Mouse (Mus musculus) neutrophil, adult 5-6 weeks (primary cell): ENCODE measurements around the gene Lrrc7. TPM values are rescaled to one million over a fixed set of nuclear protein-coding genes. Genes with fewer than 3 reads are reported as not detected.
"Not testable (repeated sequence)": the region's sequence is repeated elsewhere in the genome, so short reads cannot be mapped to it uniquely, and the experiment has no call there.

ENCODE experiments used
- ATAC-seq: fragments of 151-379, 151-347 bp; 2 replicates; pipeline ENCODE4 v1.8.0; 2017; ENCODE audit warnings: mild to moderate bottlenecking, moderate TSS enrichment; ENCODE audit not compliant: insufficient number of reproducible peaks, poor library complexity, low FRiP score, severe bottlenecking; ENCODE audit errors: extremely low read depth
- total RNA-seq: library from RNA; stranded (forward); fragments of 200-1000 nt; gene quantifications from 2 replicates; pipeline ENCODE4 v1.2.3, GENCODE M21; 2017

Gene Lrrc7
- total RNA-seq, 1 experiment from 2014 or later = 0.23 TPM

DNA sequence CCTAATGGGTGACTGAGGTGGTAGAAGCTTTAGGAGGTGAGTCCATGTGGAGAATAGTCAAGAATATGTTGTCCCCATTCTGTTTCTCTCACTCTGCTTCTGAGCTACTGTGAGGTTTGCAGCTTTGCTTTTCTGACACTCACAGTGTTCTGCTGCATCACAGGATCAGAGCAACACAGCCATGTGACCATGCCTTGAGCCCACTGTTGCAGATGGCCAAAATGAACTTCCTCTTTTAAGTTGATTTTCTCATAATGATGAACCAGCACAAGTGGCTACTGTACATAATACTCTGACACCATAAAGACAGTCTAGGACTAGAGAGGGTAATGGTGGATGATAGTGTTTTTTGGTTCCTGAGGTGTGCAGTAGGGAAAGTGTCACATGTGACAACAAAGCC is 366.6 kb downstream of the Lrrc7 start:
- no peak for ATAC-seq

DNA sequence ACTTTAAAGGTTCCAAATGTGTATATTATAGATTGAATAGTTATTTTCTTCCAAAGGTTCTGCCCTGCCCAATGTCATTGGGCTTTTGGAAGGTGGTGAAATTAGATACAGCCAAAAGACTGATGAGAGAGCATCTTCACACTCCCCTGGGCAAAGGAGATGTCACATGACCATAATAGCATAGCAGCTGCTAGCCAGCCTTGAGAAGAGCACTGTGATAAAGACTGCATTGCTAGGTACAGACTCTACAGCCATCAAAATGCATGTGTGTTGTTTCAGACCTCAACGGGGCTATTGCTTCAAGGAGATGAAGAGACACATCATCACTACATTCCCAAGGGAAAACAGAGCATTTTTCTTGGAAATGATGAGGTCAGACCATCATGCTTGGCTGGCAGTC is 368.8 kb downstream of the Lrrc7 start:
- ATAC-seq = no peak

DNA sequence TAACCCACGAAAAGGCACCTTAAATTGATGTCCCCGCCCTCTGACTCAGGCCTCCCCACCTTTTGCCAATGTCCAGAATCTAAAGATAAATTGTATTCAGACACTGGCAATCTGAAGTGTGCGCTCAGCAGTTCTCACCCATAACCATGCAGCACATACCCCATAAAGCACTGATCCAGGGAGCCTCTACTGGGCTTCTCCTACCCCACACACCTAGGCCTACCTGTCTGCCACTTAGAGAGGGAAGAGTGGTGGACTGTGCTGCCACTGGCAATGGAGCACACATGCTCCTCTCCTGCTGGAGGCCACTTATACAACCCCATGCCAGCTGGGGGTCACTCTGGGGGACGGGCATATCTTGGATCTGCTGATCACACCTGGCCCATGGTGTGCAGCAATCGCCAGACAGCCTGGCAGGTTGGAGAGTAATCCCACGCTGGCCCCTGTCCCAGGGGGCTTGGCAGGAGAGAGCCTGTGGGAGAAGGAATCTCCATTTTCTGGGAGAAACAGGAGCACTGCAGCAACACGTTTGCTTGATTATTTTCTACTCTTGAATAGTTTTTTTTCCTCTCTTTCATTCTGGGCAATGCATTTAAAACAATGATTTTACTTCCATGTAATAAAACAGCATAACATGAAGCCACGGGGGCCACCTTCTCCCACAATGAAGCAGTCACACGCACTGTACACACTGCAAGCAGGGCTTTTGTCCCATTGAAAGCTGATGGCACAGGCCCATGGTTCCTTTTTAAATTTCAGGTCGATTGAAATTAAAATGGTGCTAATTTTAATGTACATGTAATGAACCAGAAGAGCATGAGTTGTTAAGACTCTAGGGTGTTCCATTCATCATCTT is 386.9 kb downstream of the Lrrc7 start:
- no peak for ATAC-seq

GRCm38 (mm10) chr3:158169180-158169579 is 392.8 kb downstream of the Lrrc7 start:
- no peak for ATAC-seq

- no peak for ATAC-seq
These were observed 393.6 kb downstream of the Lrrc7 start for GRCm38 (mm10) chr3:158168454-158168853.

DNA sequence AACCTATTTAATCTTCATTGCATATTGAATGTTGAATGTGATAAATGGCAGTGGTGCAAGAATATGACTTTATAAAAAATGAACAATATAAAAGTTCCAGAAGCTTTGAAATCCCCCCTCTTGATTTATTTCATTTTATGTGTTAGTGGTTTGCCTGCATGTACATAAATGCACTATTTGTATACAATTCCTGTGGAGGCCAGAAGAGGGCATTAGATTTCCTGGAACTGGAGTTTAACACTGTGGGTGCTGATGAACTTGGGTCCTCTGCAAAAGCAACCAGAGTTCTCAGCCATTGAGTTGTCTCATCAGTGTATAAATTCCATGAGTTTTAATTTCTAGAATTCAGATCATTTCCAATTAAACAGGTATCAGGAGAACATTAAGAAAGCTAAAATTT is 397.0 kb downstream of the Lrrc7 start:
- ATAC-seq = no peak

DNA sequence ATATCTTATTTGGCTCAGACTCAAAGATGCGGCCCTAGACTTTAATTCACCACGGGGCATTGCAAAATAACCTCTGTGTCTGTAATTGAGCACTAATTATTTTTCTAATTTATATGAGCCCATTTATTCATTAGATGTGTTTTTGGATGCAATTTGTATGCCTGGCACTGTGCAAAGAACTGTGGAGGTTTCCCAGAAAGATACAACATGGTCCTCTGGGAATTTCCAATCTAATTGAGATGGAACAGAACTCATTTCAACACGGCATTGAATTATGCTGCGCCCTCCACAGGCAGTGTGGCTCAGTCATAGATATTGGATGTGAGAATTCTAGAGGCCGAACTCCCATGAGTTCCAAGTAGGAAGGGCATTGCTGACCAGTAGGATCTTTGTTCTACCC is 397.6 kb downstream of the Lrrc7 start:
- ATAC-seq = no peak

GRCm38 (mm10) chr3:158163127-158163526 is 398.9 kb downstream of the Lrrc7 start:
- ATAC-seq = no peak

- ATAC-seq = no peak
These were observed 400.0 kb downstream of the Lrrc7 start for GRCm38 (mm10) chr3:158161924-158162490.

DNA sequence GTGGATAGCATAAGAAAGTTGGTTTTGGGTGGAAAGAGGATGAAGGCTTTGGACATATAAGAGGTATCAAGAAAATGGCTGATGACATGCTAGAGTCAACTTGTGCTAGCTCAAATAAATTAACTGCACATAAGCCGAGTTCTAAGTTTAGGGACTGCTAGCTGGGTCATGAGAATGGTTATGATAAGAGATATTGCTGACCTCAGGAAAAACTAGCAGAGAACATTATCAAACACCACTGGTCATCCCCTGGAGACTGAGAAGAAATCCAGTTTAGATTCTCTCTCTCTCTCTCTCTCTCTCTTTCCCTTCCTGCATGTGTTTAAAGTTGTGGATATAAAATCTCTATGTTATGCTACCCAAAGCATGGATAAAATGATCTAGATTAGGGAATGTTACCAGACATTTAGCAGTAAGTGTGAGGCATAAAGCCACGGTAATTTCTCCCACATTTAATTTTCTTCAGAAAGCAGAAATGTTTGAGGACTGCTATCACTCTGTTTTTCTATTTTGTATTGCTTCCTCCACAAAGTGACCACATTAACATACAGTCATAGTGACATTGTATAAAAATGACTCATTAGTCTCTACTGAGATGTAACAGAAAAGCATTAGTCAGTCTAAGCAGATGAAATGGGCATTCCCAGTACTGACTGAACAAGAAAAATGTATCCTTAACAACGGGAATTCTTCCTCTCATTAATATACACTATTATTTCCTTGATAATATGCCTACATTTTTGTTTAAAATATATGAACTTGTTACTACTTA is 406.3 kb downstream of the Lrrc7 start:
- ATAC-seq = no peak

- ATAC-seq = no peak
These were observed 407.9 kb downstream of the Lrrc7 start for GRCm38 (mm10) chr3:158154134-158154533.

- no peak for ATAC-seq
These were observed 413.0 kb downstream of the Lrrc7 start for GRCm38 (mm10) chr3:158148998-158149397.

GRCm38 (mm10) chr3:158140629-158141028 is 421.4 kb downstream of the Lrrc7 start:
- no peak for ATAC-seq

DNA sequence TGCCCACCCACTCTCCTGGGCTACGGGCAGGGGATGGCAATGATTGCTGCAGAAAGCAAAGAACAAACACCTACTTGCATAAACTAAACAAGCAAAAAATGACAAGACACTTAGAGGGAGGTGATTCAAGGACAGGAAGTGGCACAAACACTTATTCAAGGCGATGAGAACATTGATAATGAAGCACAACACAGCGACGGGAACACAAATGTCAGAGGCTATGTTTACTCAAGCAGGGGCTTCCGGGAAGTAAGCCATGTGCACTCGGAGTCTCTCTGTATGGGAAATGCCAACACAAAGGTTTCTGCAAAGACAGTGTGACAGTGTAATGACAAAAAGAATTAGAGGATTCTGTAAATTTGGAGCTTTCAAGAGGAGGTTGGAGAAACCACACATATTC is 424.2 kb downstream of the Lrrc7 start:
- no peak for ATAC-seq

DNA sequence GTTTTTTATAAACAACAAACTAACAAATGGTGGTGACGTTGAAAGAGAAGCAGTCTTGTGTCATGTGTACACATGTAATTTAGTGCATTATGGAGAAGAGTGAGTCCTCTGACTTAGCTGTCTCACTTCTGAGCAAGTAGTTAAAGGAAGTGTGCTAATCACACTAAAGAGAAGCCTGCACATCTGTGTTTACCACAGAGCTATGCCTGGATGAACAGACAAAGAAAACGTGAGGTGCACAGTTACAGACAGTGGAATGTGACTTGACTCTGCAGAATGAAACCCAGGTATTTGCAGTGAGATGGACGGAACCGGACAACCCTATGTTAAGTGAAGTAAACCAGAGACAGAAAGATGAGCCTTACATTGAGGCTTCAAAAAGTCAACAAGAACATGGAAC is 430.3 kb downstream of the Lrrc7 start:
- ATAC-seq = no peak

- ATAC-seq = no peak
These were observed 430.8 kb downstream of the Lrrc7 start for GRCm38 (mm10) chr3:158131233-158131632.

DNA sequence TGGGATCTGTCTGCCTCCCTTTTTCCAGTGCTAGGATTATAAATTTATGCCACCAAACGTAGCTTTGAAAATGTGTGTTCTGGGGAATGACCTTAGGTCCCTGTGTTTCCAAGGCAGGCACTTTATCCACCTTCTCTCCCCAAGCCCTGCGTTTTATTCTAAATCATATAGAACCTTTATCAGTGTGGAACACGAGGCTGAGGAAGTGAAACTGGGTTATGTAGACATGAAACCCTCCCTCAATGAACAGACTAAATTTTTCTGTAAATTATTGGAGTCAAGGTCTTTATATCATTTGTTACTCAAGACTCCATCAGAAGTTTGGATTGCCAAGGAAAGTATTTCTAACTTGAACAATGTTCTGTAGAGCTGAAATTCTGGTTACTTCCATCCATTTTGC is 439.1 kb downstream of the Lrrc7 start:
- ATAC-seq = no peak

- ATAC-seq = no peak
These were observed 456.8 kb downstream of the Lrrc7 start for GRCm38 (mm10) chr3:158105260-158105659.

GRCm38 (mm10) chr3:158103467-158103866 is 458.6 kb downstream of the Lrrc7 start:
- ATAC-seq = no peak

GRCm38 (mm10) chr3:158102530-158102929 is 459.5 kb downstream of the Lrrc7 start:
- ATAC-seq = not testable (repeated sequence)
